Mouse (Mus musculus) CH12.LX (cell line): Measurements from ENCODE around the gene Rps2. TPM values are rescaled to one million over a fixed set of nuclear protein-coding genes. Genes with fewer than 3 reads are reported as not detected.

Experiments
- DNase-seq: peaks from one replicate; pipeline ENCODE4 v3.0.0-alpha.2; 2013; ENCODE audit errors: extremely low read depth
- H3K27ac ChIP-seq: 2 replicates; pipeline ENCODE4 v1.5.1; 2012; ENCODE audit warnings: low read depth, mild to moderate bottlenecking, control low read depth, moderate library complexity; ENCODE audit not compliant: insufficient read depth
- H3K27me3 ChIP-seq: replicated peaks from 2 replicates; pipeline ENCODE3; 2012; ENCODE audit warnings: inconsistent platforms
- H3K36me3 ChIP-seq, 2 experiments: replicated peaks in 1 of 2; 2 replicates each; pipeline versions ENCODE3 to v1.6.1; 2012; ENCODE audit warnings: inconsistent platforms in 1 of 2, low read length in 1 of 2, mild to moderate bottlenecking in 1 of 2, mixed read lengths in 1 of 2, moderate library complexity in 1 of 2; ENCODE audit not compliant: control insufficient read depth in 1 of 2, insufficient read depth in 1 of 2
- H3K4me1 ChIP-seq, 2 experiments: 2 replicates each; pipeline ENCODE4 v1.6.1; 2012; ENCODE audit warnings: inconsistent platforms in 1 of 2, moderate library complexity in 1 of 2; ENCODE audit not compliant: insufficient read depth in 2 of 2, control insufficient read depth in 1 of 2
- H3K4me2 ChIP-seq: 2 replicates; pipeline ENCODE4 v1.6.1; 2012; ENCODE audit warnings: low read depth, mild to moderate bottlenecking, control low read depth; ENCODE audit not compliant: poor library complexity, insufficient read depth, severe bottlenecking
- H3K4me3 ChIP-seq, 3 experiments: fragments of 150-350 bp in 1 of 3; sonication (generic) in 1 of 3; replicated peaks in 1 of 3; 2 replicates each; pipeline versions ENCODE3 to v1.5.1; 2011 to 2012; ENCODE audit warnings: low read depth in 2 of 3, low read length in 2 of 3, mild to moderate bottlenecking in 2 of 3, moderate library complexity in 2 of 3, control low read depth in 1 of 3, improper control_type of control experiment in 1 of 3, inconsistent platforms in 1 of 3, mixed read lengths in 1 of 3; ENCODE audit not compliant: poor library complexity in 1 of 3
- H3K79me2 ChIP-seq: replicated peaks from 2 replicates; pipeline ENCODE4 v1.6.1; 2012; ENCODE audit warnings: mild to moderate bottlenecking, moderate library complexity; ENCODE audit not compliant: control insufficient read depth, poor library complexity, insufficient read depth, severe bottlenecking; ENCODE audit errors: extremely low read depth
- H3K9ac ChIP-seq: 2 replicates; pipeline ENCODE4 v1.6.1; 2012; ENCODE audit warnings: low read depth, mild to moderate bottlenecking, control low read depth, moderate library complexity; ENCODE audit not compliant: insufficient read depth
- H3K9me3 ChIP-seq: replicated peaks from 2 replicates; pipeline ENCODE3; 2012; ENCODE audit warnings: low read length, inconsistent platforms, mixed read lengths
- CHD1 ChIP-seq: IDR thresholded peaks from 2 replicates; pipeline ENCODE4 v1.6.1; 2012; ENCODE audit warnings: low read depth, low read length, improper control_type of control experiment, inconsistent platforms
- EP300 ChIP-seq: IDR thresholded peaks from 2 replicates; pipeline ENCODE4 v1.6.1; 2011; ENCODE audit warnings: low read length, improper control_type of control experiment
- GABPA ChIP-seq: IDR thresholded peaks from 2 replicates; pipeline ENCODE4 v1.6.1; 2012; ENCODE audit warnings: low read depth, low read length, improper control_type of control experiment, inconsistent platforms; ENCODE audit not compliant: insufficient replicate concordance
- HCFC1 ChIP-seq: IDR thresholded peaks from 2 replicates; pipeline ENCODE4 v1.6.1; 2012; ENCODE audit warnings: low read depth, mild to moderate bottlenecking, inconsistent platforms, low read length, improper control_type of control experiment
- IRF4 ChIP-seq: IDR thresholded peaks from 2 replicates; pipeline ENCODE4 v1.6.1; 2014; ENCODE audit warnings: low read depth, mild to moderate bottlenecking, inconsistent platforms, low read length, improper control_type of control experiment
- JUND ChIP-seq: conservative IDR thresholded peaks from 2 replicates; pipeline ENCODE4 v1.6.1; 2011; ENCODE audit warnings: low read depth, low read length, improper control_type of control experiment
- MEF2A ChIP-seq: IDR thresholded peaks from 2 replicates; pipeline ENCODE4 v1.6.1; 2014; ENCODE audit warnings: low read depth, mild to moderate bottlenecking, inconsistent platforms, low read length, improper control_type of control experiment, borderline replicate concordance
- NELFE ChIP-seq: IDR thresholded peaks from 2 replicates; pipeline ENCODE4 v1.6.1; 2011; ENCODE audit warnings: low read depth, low read length, improper control_type of control experiment
- NRF1 ChIP-seq: IDR thresholded peaks from 2 replicates; pipeline ENCODE4 v1.6.1; 2014; ENCODE audit warnings: low read depth, mild to moderate bottlenecking, inconsistent platforms, low read length, improper control_type of control experiment, moderate library complexity
- RCOR1 ChIP-seq: conservative IDR thresholded peaks from 2 replicates; pipeline ENCODE4 v1.6.1; 2012; ENCODE audit warnings: low read depth, mild to moderate bottlenecking, inconsistent platforms, low read length, improper control_type of control experiment
- SIN3A ChIP-seq: IDR thresholded peaks from 2 replicates; pipeline ENCODE4 v1.6.1; 2012; ENCODE audit warnings: low read length, improper control_type of control experiment, inconsistent platforms
- USF2 ChIP-seq: conservative IDR thresholded peaks from 2 replicates; pipeline ENCODE4 v1.6.1; 2011; ENCODE audit warnings: low read depth, low read length, improper control_type of control experiment
- ZC3H11A ChIP-seq: IDR thresholded peaks from 2 replicates; pipeline ENCODE4 v1.6.1; 2012; ENCODE audit warnings: low read depth, mild to moderate bottlenecking, inconsistent platforms, low read length, improper control_type of control experiment
- dilution Hi-C: fragments of 300-500 bp; cut with MboI; formaldehyde crosslinking; loops from 2 replicates; pipeline ENCODE4 v1.14.3; 2020; ENCODE audit warnings: low sequenced_read_pairs; ENCODE audit not compliant: extremely low pct_unique_long_range_greater_than_20kb, extremely low pct_ligation_motif_present
- in situ Hi-C: fragments of 300-500 bp; cut with MboI; formaldehyde crosslinking; loops from 3 replicates; pipeline ENCODE4 v1.14.3; 2019; ENCODE audit warnings: low sequenced_read_pairs, low pct_ligation_motif_present, low pct_unique_long_range_greater_than_20kb, mixed read lengths
- polyA plus RNA-seq: library from polyadenylated mRNA; unstranded; fragments of >175 nt; gene quantifications from 2 replicates; pipeline ENCODE4 v1.2.1, GENCODE M21; 2012; ENCODE audit warnings: low read depth; ENCODE audit not compliant: insufficient read length
- total RNA-seq, 2 experiments: library from RNA; depleted of rRNA; stranded (reverse); fragments of 300-350 nt in 1 of 2; fragments of >200 nt in 1 of 2; gene quantifications; 2 replicates each; pipeline ENCODE4 v1.2.3; 2012 to 2014

Gene Rps2
- total and polyA plus RNA-seq, 3 experiments: 2,057 to 6,050 (median 5,410) TPM

GRCm38 (mm10) chr17:24687599-24687998 is 30.3 kb upstream of the Rps2 start:
- no peak overlapping the region for H3K27ac ChIP-seq
- dilution Hi-C loops (no loop called here), in situ Hi-C loops (no loop called here)
- TF ChIP-seq USF2 (no peak), NRF1 (no peak), RCOR1 (no peak), HCFC1 (no peak), GABPA (no peak), NELFE (no peak), EP300 (no peak), ZC3H11A (no peak), JUND (no peak), IRF4 (no peak), SIN3A (no peak), CHD1 (no peak)
- H3K4me3 ChIP-seq: peak overlapping the region in 1 of 3 experiments; percentile 48
- H3K79me2 ChIP-seq: no peaks in the 10 kb centered on the region
- peaks cover 27% of the 10 kb centered on the region for H3K27me3 ChIP-seq
- peaks cover 13 to 20% of the 10 kb centered on the region in 2 experiments for H3K4me1 ChIP-seq
- DNase-seq: no peak
- no peak overlapping the region for H3K9ac ChIP-seq
- H3K4me2 ChIP-seq: 0 out of 2 replicates have a peak overlapping the region, but pooled peaks have one; percentile 66
- H3K36me3 ChIP-seq: peaks cover 0 to 4% of the 10 kb centered on the region in 2 experiments
- no peaks in the 10 kb centered on the region for H3K9me3 ChIP-seq

GRCm38 (mm10) chr17:24689251-24690081 is 28.4 kb upstream of the Rps2 start, which contains the start of gene Syngr3:
Syngr3 (minus strand) TSS chr17:24689955.
- H3K36me3 ChIP-seq: peaks cover 8 to 18% of the 10 kb centered on the region in 2 experiments
- H3K27me3 ChIP-seq: peaks cover 27% of the 10 kb centered on the region
- peak within 1 kb of the TSS; percentile 95 for H3K4me2 ChIP-seq
- peaks cover 14 to 34% of the 10 kb centered on the region in 2 experiments for H3K4me1 ChIP-seq
- H3K9ac ChIP-seq: peak within 1 kb of the TSS; percentile 29; the same call in 1 of the 2 replicates
- no peak within 1 kb of the TSS for H3K27ac ChIP-seq
- H3K4me3 ChIP-seq: peak within 1 kb of the TSS; percentile 17 to 76 (median 54)
- TF ChIP-seq MEF2A: no peak
- no peaks in the 10 kb centered on the region for H3K9me3 ChIP-seq
- no peak for DNase-seq
- dilution Hi-C loops: no loop called here
- H3K79me2 ChIP-seq: no peaks in the 10 kb centered on the region
- in situ Hi-C loops: no loop called here
